Comparison of ENCODE assay signal across 26 mouse cellular contexts in genomic region chr10:82997460-82997859, GRCm38 (mm10). TPM values are rescaled to one million over a fixed set of nuclear protein-coding genes. Genes with fewer than 3 reads are reported as not detected.
DNase-seq lines count a peak whose midpoint lies in the region; ATAC-seq lines count a peak whose summit lies in the region.
"Had no signal": no experiment of that assay in that cellular context is flagged by ENCODE, and none has a peak within 500 bp of the region (broad histone marks: within the 10 kb centered on the region; RNA-seq: fewer than 3 reads in every experiment).

No protein-coding gene starts in this region.

- H3K27ac ChIP-seq in liver, embryonic 12.5 days, result no peak overlapping the region
- H3K27ac ChIP-seq: embryonic facial prominence, embryonic 10.5 days; embryonic facial prominence, embryonic 12.5 days; forebrain, embryonic 13.5 days; forebrain, embryonic 15.5 days had no signal

- H3K27me3 ChIP-seq in liver, embryonic 12.5 days (replicated peaks), result no peaks in the 10 kb centered on the region
- H3K27me3 ChIP-seq: CH12.LX; embryonic facial prominence, embryonic 12.5 days; forebrain, embryonic 13.5 days; forebrain, embryonic 15.5 days; Patski had no signal

- H3K4me3 ChIP-seq in liver, embryonic 12.5 days, result no peak overlapping the region
- H3K4me3 ChIP-seq: embryonic facial prominence, embryonic 10.5 days; embryonic facial prominence, embryonic 12.5 days; forebrain, embryonic 13.5 days; forebrain, embryonic 15.5 days had no signal

- H3K36me3 ChIP-seq in liver, embryonic 12.5 days, result peaks cover 17% of the 10 kb centered on the region
- H3K36me3 ChIP-seq: embryonic facial prominence, embryonic 10.5 days; embryonic facial prominence, embryonic 12.5 days; forebrain, embryonic 15.5 days had no signal

- 76% methylated on average over 6 of the region's 6 CpGs for WGBS in liver, embryonic 12.5 days (ENCODE audit: insufficient replicate concordance)

- ATAC-seq in common myeloid progenitor, adult 5-6 weeks (replicated peaks; ENCODE audit: low read depth, poor library complexity, severe bottlenecking), result peak; percentile 28; the same call in 1 of the 2 replicates
- ATAC-seq in megakaryocyte, adult 5-6 weeks (ENCODE audit: poor library complexity, severe bottlenecking), result peak; percentile 61
- ATAC-seq in megakaryocyte progenitor cell, adult 5-6 weeks (replicated peaks; ENCODE audit: poor library complexity), result peak; percentile 59
- no peak for ATAC-seq in liver, embryonic 12.5 days
- ATAC-seq: activated CD4-positive, CD25-positive, alpha-beta regulatory T cell, adult 4 months; CD4-positive, CD25-positive, alpha-beta regulatory T cell, adult 4 months; forebrain, embryonic 13.5 days; forebrain, embryonic 15.5 days; forebrain, postnatal 0 days; Patski had no signal

- DNase-seq in retina, postnatal 1 day, result peak; percentile 57
- no peak for DNase-seq in retina, embryonic 14.5 days (ENCODE audit: low spot score)
- DNase-seq in adipocyte (ENCODE audit: low spot score), result no peak
- no peak for DNase-seq in cerebellum, postnatal 10 days
- DNase-seq: adrenal gland, adult 2 months; adrenal gland, postnatal 10 days; adrenal gland, postnatal 25 days; B cell, adult 2 months; cerebellum, adult 11 months; cerebellum, adult 2 months; cerebellum, adult 9-10 months; cerebellum, postnatal 14 days; cerebellum, postnatal 36 days; forebrain, postnatal 0 days had no signal

- peaks cover 95% of the 10 kb centered on the region for H3K4me1 ChIP-seq in liver, embryonic 12.5 days

- H3K4me2 ChIP-seq in liver, embryonic 12.5 days, result no peak overlapping the region
- H3K4me2 ChIP-seq: embryonic facial prominence, embryonic 12.5 days; forebrain, embryonic 13.5 days; forebrain, embryonic 15.5 days had no signal

- no peaks in the 10 kb centered on the region for H3K9me3 ChIP-seq in liver, embryonic 12.5 days (replicated peaks)
- H3K9me3 ChIP-seq: embryonic facial prominence, embryonic 10.5 days; embryonic facial prominence, embryonic 12.5 days; forebrain, embryonic 13.5 days; forebrain, embryonic 15.5 days had no signal

- no peak overlapping the region for H3K9ac ChIP-seq in liver, embryonic 12.5 days
- H3K9ac ChIP-seq: embryonic facial prominence, embryonic 12.5 days; forebrain, embryonic 13.5 days; forebrain, embryonic 15.5 days; forebrain, postnatal 0 days had no signal

RNA-seq across cellular contexts. Expression of gene Chst11, which starts 12.2 kb away (rescaled TPM):
- 18.6 and 19.9 TPM in 2 replicates for total RNA-seq in common myeloid progenitor, adult 5-6 weeks (2017)
- 2.6 and 3.2 TPM in 2 replicates for total RNA-seq in megakaryocyte, adult 5-6 weeks (2015)
- total RNA-seq in megakaryocyte, adult 5-6 weeks (2017), result 3.9 and 5.9 TPM in 2 replicates
- 19.2 and 20.0 TPM in 2 replicates for total RNA-seq in megakaryocyte progenitor cell, adult 5-6 weeks (2015)
- total RNA-seq in megakaryocyte progenitor cell, adult 5-6 weeks (2017), result 20.4 and 22.2 TPM in 2 replicates
- 1.9 TPM in 2 replicates for polyA plus RNA-seq in liver, embryonic 12.5 days (2016; fragmentation: Nextera tagmentation; extraction: Ambion mirVana)
